Mouse (Mus musculus) heart, postnatal 4 days (tissue): ENCODE results near the gene Tmem233. TPM values are rescaled to one million over a fixed set of nuclear protein-coding genes. Genes with fewer than 3 reads are reported as not detected.
A peak's percentile ranks its signal among the peaks of the same experiment; 100 is the strongest.

Experiments used
- DNase-seq: peaks from one replicate; pipeline ENCODE4 v3.0.0; 2021
- total RNA-seq, 2 experiments: library from RNA; stranded (reverse); gene quantifications; 2 replicates each; pipeline ENCODE4 v1.2.3; 2021

The Tmem233 gene
- total RNA-seq: not detected

GRCm38 (mm10) chr5:116083081-116083480 lies at the start of gene Tmem233:
Tmem233 (minus strand) TSS chr5:116083244.
- peak; percentile 14 for DNase-seq

- DNase-seq: peak; percentile 82
Observed at GRCm38 (mm10) chr5:116123344-116123743, 40.3 kb upstream of the Tmem233 start.

GRCm38 (mm10) chr5:116116567-116116966 lies 33.5 kb upstream of the Tmem233 start:
- DNase-seq: peak; percentile 29

GRCm38 (mm10) chr5:116116110-116116509 lies 33.1 kb upstream of the Tmem233 start:
- no peak for DNase-seq

- no peak for DNase-seq
Observed at GRCm38 (mm10) chr5:116115071-116115834, 32.2 kb upstream of the Tmem233 start.

- DNase-seq: no peak
Observed at GRCm38 (mm10) chr5:116108651-116109050, 25.6 kb upstream of the Tmem233 start.

- no peak for DNase-seq
Observed at GRCm38 (mm10) chr5:116084231-116084630, 1.2 kb upstream of the Tmem233 start.

GRCm38 (mm10) chr5:116082241-116082900 lies 673 bp downstream of the Tmem233 start:
- no peak for DNase-seq

- DNase-seq: no peak
Observed at GRCm38 (mm10) chr5:116081616-116082015, 1.4 kb downstream of the Tmem233 start.

GRCm38 (mm10) chr5:116080736-116081135 lies 2.3 kb downstream of the Tmem233 start:
- no peak for DNase-seq

GRCm38 (mm10) chr5:116069618-116070017 lies 13.4 kb downstream of the Tmem233 start:
- DNase-seq: no peak

GRCm38 (mm10) chr5:116052826-116053225 lies 30.2 kb downstream of the Tmem233 start:
- no peak for DNase-seq

- no peak for DNase-seq
Observed at GRCm38 (mm10) chr5:116052171-116052570, 30.9 kb downstream of the Tmem233 start.

- no peak for DNase-seq
Observed at GRCm38 (mm10) chr5:116049821-116050220, 33.2 kb downstream of the Tmem233 start.

- no peak for DNase-seq
Observed at GRCm38 (mm10) chr5:116048321-116048720, 34.7 kb downstream of the Tmem233 start.

GRCm38 (mm10) chr5:116046246-116046645 lies 36.8 kb downstream of the Tmem233 start:
- DNase-seq: no peak

GRCm38 (mm10) chr5:116045581-116045980 lies 37.5 kb downstream of the Tmem233 start:
- no peak for DNase-seq

GRCm38 (mm10) chr5:116042241-116042640 lies 40.8 kb downstream of the Tmem233 start:
- DNase-seq: no peak

- DNase-seq: no peak
Observed at GRCm38 (mm10) chr5:116039706-116040105, 43.3 kb downstream of the Tmem233 start.

GRCm38 (mm10) chr5:116037731-116038130 lies 45.3 kb downstream of the Tmem233 start:
- no peak for DNase-seq

GRCm38 (mm10) chr5:116036465-116036864 lies 46.6 kb downstream of the Tmem233 start:
- DNase-seq: no peak

GRCm38 (mm10) chr5:116031190-116031577 lies 51.9 kb downstream of the Tmem233 start:
- peak; percentile 80 for DNase-seq

GRCm38 (mm10) chr5:116030566-116031189 lies 52.4 kb downstream of the Tmem233 start:
- no peak for DNase-seq
